Mouse (Mus musculus) MEL (cell line): Measurements from ENCODE around the gene Antxr1.

Experiments
- EP300 ChIP-seq, 2 experiments: IDR thresholded peaks; 2 replicates each; pipeline ENCODE4 v1.6.1; 2011; ENCODE audit warnings: improper control_type of control experiment in 2 of 2, low read length in 2 of 2, low read depth in 1 of 2, mild to moderate bottlenecking in 1 of 2
- GATA1 ChIP-seq: IDR thresholded peaks from 2 replicates; pipeline ENCODE4 v1.6.1; 2011; ENCODE audit warnings: low read depth, low read length, improper control_type of control experiment
- HCFC1 ChIP-seq: IDR thresholded peaks from 2 replicates; pipeline ENCODE4 v1.6.1; 2012; ENCODE audit warnings: low read depth, mild to moderate bottlenecking, inconsistent platforms, low read length, improper control_type of control experiment, moderate library complexity
- MAFK ChIP-seq: IDR thresholded peaks from 2 replicates; pipeline ENCODE4 v1.6.1; 2011; ENCODE audit warnings: low read depth, mild to moderate bottlenecking, low read length, improper control_type of control experiment, borderline replicate concordance
- MAX ChIP-seq: IDR thresholded peaks from 2 replicates; pipeline ENCODE4 v1.6.1; 2011; ENCODE audit warnings: low read length, improper control_type of control experiment
- MEF2A ChIP-seq: IDR thresholded peaks from 2 replicates; pipeline ENCODE4 v1.6.1; 2014; ENCODE audit warnings: low read depth, mild to moderate bottlenecking, inconsistent platforms, low read length, improper control_type of control experiment; ENCODE audit not compliant: poor library complexity, insufficient replicate concordance, severe bottlenecking; ENCODE audit errors: extremely low read depth
- POLR2A ChIP-seq, 2 experiments: IDR thresholded peaks; 2 replicates each; pipeline ENCODE4 v1.6.1; 2011 to 2012; ENCODE audit warnings: low read length in 2 of 2, mild to moderate bottlenecking in 2 of 2, control low read depth in 1 of 2, improper control_type of control experiment in 1 of 2, low read depth in 1 of 2, moderate library complexity in 1 of 2; ENCODE audit not compliant: control insufficient read depth in 1 of 2, insufficient read depth in 1 of 2, poor library complexity in 1 of 2
- POLR2AphosphoS5 ChIP-seq: IDR thresholded peaks from 2 replicates; pipeline ENCODE4 v1.6.1; 2012; ENCODE audit warnings: low read depth, borderline replicate concordance, mild to moderate bottlenecking, inconsistent platforms, low read length, moderate library complexity, mixed read lengths

DNA sequence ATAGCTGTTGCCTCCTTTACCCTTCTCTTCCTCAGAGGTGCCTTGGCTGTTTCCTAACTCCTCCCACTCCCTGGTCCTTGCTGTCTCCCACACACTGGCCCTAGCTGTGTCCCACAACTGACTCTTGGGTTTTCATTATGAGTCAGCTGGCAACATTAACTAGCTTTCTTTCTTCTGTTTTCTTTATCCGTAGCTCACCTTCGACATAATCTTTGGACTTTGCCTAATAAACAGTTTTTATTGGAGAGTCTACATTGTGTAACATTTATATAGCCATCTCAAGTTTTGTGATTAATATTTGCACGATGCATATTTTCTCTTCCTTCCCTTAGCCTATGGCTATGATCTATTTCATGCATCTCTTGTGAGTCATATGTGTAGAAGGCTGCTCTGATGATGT lies 40.7 kb downstream of the Antxr1 start:
- TF ChIP-seq MEF2A (no peak), MAFK (no peak), MAX (no peak), POLR2A (IDR thresholded peaks at IDR 0.05; ENCODE audit: control insufficient read depth in 1 of 2, insufficient read depth in 1 of 2, low read depth in 1 of 2, low read length in 2 of 2, poor library complexity in 1 of 2) (no peak), GATA1 (no peak), EP300 (IDR thresholded peaks at IDR 0.05; ENCODE audit: low read depth in 1 of 2, low read length in 2 of 2) (no peak), POLR2AphosphoS5 (no peak), HCFC1 (no peak)
